Mouse (Mus musculus): ENCODE measurements at regions not wholly inside any gene's neighbourhood (a gene's known extent, or its start where the extent isn't known, plus 50 kb on each side); places are given as distances from the start of the nearest gene placed in this dataset.

DNA sequence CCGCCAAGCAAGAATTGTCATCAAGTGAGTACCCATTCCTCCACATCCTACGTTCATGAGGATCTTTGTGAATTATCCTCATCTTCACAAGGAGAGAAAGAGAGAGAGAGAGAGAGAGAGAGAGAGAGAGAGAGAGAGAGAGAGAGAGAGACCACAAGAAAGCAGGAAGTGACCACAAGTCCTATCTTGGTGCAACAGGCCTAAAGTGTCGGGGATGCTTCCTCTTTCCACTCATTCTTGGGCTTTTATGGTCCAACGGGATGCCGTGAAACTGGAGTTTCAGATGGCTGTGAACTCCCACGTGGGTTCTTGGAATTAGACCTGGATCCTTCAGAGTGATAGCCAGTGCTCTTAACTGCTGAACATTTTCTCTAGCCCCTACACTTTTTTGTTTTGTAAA, 53.1 kb upstream of the Rai14 start:
- intact Hi-C loops (cut with DNase I): no loop called here
- DNase-seq: no peak

DNA sequence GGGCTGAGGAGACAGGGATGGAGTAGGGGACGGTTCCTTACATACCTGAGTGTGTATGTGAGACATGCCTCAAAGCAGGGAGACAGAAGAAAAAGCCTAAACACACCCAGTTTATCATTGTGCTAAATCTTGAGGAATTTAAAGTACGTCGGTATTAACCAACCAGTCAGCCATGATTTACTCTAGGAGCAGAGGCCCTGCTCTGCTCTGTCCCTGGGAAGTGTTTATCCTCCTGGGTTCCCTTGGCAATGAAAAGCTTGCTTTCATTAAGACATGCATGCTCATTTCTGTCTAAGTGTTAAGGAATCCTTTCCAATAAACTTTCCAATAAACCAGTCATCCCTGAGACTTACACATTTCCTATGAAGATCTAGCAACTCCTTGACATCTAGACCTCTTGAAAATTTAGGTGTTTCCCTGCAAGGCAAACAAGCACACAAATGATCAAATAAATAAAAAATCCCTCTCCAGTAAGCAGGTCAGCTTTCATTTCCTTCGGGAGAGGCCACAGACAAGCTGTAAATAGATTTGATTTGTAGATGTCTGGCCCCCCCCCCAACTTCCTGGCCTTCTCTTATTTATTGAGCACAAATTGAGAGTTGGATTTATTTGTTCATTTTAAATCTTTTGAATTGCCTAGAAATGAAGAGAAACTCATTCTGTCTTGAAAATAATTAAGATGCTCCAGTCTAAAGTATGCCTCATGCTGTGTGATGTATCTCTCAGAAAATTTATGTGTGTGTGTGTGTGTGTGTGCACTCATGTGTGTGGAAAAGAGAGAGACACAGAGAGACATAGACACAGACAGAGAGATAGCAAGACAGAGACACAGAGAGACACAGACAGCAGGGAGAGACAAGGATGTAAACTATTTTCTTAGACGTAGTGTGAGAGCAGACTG, 56.2 kb upstream of the Rai14 start:
- DNase-seq: no peak
- intact Hi-C loops (cut with DNase I): no loop called here

DNA sequence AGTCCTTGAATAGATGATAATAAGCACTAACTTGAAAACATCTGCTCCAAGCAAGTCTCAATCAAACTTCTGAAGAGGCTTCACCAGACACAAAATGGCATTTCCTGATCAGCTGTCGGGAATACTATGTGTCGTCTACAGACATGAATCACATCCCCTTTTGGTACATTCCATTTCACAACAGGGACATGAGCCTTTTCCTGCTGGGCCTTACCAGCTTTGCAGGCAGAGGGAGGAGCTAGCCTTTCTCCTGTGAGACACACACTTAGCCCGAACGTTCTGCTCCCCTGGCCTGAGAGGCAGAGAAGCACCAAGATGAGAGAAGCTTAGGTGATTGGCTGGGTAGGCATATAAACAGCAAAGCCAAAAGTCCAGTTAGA, 56.9 kb upstream of the Rai14 start:
- intact Hi-C loops (cut with DNase I): no loop called here
- DNase-seq: no peak

DNA sequence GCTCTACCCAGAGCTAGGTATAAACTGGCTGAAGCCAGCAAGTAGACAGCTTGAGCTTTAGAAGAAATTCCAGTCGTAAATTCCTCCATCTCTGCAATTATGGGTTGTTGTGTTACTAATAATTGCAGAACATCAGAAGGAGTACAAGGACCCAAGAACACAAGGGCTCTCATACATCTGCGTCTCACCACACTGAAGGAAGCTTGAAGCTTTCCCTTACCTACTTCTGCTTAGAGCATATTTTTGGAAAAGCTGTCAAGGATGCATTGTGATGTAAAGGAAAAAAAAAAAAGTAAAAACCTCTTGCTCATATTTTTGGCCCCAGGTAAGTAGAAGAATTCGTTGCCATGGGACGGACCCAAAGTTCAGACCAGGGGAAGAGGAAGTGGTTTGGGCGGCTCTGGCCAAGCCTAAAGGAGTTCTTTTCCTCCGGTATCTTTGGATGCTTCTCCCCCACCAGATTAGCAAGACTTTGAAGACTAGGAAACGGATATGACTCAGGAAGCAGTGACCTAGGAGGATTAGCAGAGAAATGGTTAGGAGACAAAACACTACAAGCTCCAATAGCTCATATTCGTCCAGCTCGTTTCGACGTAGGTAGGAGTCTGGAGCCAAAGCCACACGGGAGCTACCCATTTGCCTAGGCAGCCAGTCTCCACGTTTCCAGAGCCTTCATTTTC, 65.7 kb upstream of the Rai14 start:
- intact Hi-C loops (cut with DNase I): no loop called here
- no peak for DNase-seq

DNA sequence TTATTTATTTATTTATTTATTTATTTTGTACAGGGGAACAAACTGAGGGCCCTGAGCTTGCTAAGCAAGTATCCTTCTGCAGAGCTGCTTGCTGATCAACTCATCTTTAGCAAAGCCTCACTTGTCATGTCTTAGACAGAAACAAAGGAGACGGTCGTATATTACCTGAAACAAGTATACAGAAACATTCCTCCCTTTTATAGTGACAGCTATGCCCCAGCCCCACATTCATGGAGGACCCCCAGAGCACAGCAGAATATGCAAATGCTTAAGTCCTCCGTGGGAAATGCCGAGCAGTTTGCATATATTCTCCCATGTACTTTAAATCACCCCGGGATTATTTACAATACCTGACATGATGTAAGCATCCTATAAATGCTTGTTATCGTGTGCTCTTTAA, 74.9 kb upstream of the Rai14 start:
- intact Hi-C loops (cut with DNase I): no loop called here

DNA sequence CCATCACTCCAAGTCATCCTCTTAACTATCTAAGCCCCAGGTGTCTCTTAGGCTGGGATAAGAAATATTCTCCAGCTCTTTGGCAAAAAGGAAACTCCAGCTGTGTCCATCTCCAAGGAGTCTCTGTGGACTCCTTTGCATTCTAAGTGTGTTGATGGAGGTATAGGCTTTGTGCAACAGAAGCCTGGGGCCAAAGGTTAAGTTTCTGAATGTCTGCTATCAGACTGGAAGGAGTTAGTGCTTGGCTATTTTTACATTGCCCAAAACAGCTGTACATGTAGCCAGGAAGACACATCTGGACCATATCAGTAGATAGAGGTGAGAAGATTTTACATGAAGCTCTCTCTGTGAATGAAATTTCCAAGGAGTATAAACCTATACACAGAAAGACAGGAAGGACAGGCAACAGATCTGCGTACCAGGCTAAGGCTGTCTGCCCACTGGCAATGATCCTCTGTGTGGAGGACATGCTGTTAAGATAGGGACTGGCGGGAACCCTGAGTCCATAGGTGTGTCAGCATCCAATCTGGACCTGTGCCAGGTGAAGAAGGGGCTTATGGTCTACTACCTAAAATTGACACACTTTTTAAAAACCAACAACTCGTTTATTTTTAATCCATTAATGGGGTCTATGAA, 76.6 kb upstream of the Rai14 start:
- intact Hi-C loops (cut with DNase I): no loop called here

More for the DNA sequence above, 74.9 kb upstream of the Rai14 start:
- no peak for DNase-seq

DNA sequence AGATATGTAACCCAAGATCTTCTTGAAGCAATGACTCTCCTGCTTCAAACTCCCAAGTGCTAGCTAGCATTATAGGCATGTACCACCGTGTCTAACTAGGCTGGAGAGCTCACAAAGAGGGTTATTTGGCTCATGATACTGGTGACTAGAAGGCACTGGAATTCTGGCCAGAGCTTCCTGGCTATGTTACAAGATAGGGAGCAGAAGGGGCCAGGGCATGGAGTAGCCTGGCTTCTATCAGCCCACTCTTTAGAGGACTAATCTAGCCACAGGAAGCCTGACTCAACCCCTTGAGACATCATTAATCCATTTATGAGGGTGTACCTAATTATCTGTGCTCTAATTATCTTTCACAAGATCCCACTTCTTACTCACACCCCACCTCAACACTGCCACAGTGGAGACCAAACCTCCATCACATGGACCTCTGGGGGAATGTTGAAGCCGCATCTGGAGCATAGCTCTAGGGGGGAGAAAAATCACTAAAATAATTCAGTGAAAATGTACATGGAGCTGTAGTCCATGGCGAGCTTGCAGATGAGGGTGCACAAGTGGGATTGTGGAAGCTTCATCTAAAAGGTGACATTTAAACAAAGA, 77.2 kb upstream of the Rai14 start:
- DNase-seq: peak in 1 of 2 experiments; percentile 17
- intact Hi-C loops (cut with DNase I): no loop called here

More for the DNA sequence above, 76.6 kb upstream of the Rai14 start:
- no peak for DNase-seq

DNA sequence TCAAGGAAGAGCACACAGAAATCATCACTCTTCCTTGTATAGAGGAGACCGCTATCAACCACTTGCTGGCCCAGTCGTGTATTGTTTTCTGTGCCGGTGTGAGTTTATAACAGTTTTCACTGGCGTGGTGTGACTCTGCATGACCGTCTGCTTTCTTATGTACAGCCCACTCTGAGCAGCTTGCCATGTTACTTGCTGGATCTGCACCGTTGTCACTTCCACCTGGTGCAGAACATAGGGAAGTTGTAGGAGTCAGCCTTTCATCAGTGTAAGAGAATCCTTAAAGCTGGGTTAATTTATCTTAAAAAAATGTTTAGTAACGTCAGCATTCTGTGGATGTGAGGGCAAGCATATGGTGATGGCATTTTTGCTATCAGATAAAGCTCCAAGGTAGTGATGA, 77.7 kb upstream of the Rai14 start:
- intact Hi-C loops (cut with DNase I): no loop called here

DNA sequence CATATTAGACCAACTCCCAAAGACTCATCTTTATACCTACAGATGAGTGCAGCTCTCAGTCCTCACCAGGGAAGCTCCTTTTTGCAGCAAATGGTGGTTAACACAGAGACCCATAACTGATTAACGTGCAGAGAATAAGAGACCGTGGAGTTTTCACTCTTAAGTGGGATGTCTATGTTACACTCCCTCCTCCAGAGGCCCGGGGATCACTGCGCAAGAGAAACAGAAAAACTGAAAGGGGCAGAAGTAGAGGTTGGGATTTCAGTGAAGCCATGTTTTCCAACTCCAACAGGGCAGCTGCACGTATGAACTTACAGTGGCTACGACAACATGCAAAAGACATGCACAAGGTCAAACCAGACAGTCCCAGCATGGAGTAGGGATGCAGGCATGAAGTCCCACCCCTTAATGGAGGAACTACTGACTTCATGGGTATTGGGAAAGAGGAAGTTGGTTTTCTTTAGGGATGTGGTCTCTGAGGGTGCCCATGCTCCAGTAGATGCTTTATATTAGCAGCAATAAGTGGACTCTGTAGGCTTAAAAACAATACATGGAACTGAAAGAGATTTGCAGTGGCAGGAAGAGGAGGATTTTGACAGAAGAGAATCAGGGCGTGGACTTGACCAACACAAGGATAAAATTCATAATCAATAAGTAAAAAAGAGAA, 80.8 kb upstream of the Rai14 start:
- no peak for DNase-seq
- intact Hi-C loops (cut with DNase I): no loop called here

More for the DNA sequence above, 77.7 kb upstream of the Rai14 start:
- no peak for DNase-seq

DNA sequence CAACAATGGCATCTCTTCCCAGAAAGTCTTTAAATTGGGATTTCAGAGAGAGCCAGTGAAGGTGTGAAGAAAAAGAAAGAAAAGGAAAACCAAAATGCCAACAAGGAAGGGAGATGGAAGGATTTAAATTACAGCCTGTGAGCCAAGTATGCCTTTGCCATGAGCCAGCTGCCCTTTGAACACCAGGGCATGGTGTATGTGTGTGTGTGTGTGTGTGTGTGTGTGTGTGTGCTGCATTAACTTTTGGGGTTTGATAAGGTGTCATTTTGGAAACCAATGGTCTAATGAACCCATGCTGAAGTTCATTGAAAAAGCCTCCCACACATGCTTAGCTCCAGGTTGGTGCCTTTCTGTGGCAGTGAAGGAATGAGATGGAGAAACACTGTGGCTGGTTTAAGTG, 85.2 kb upstream of the Rai14 start:
- intact Hi-C loops (cut with DNase I): no loop called here
- no peak for DNase-seq

DNA sequence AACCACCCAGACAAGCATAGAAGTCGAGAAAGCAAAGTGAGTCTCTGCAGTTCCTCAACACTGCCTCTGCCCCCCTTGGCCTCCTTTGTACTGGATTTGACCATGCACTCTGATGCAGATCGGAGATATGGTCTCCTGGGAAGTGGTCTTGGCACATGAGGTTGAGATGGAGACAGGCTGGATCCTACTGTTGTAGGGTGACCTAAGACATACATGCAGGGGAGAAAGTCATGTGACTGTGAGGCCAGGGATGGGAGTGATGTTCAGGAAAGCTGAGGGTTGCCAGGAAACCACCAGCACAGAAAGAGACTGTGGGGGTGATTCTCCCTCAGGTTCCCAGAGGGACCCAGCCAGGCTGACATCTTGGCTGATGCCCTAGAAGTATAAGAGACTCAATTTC, 99.8 kb upstream of the Rai14 start:
- intact Hi-C loops (cut with DNase I): no loop called here

DNA sequence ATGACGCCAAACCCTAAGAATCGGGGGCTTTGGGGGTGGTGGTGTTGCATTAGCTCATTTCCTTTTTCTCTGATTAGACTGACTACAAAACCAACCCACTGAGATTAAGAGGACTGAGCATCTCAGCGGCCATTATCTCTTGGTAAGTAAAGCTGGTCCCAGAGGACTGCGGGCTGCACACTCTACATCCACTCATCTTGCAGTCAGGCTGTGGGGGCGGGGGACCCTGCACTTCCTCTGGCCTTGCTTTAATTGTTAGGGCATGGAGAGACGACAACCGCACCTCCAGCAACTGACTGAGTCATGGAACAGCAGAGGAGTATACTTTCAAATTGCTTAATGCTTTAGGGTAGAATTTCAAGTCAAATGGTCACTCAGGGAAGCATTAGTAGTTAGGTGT, 100.3 kb upstream of the Rai14 start:
- intact Hi-C loops (cut with DNase I): loop anchor here (5.0 kb wide), 1 partner anchor 58 kb away; no protein-coding TSS in a partner anchor
- DNase-seq: peak; percentile 25 to 39

More for the DNA sequence above, 99.8 kb upstream of the Rai14 start:
- no peak for DNase-seq

DNA sequence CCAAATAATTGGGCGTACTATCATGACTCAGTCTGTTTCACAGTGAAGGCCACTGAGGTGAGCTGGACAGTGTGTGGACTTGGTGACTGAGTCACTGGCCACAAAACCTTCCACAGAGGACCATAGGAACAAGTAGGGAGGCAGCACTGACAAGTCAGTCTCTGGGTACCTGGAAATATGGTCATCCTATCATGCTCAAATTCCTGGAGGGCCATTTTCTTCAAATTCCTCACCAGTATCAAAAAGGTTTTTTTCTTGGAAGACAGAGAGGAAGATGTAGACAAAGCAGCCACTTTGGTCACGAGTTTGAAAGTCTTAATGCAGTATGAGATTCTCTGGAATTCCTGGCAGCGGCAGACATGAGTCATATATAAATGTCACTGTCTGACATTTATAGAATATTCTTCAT, 101.8 kb upstream of the Rai14 start:
- no peak for DNase-seq
- intact Hi-C loops (cut with DNase I): loop anchor here (5.0 kb wide), 1 partner anchor 56 kb away; no protein-coding TSS in a partner anchor

DNA sequence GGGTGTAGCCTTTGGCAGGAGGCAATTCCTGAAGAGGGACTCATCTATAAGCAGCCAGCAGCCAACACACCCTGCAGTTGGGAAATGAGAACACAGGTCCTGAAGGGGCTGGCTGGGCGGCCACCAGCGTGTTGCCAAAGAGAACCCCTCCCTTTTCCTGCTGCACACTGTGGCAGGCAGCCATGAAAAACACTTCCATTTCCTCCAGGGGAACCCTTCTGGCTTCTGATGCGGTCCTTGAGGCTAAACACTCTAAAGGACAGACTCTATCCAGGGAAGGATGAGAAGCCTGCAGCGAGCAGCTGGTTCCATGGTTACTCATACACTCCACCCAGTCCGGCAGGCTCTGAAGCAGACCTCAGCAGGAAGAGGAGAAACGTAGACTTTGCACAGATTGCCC, 103.8 kb upstream of the Rai14 start:
- peak; percentile 84 to 86 for DNase-seq
- intact Hi-C loops (cut with DNase I): loop anchor here (2.0 to 5.0 kb wide), 2 partner anchors 54 to 103 kb away; partner anchors contain the start of gene Rai14

DNA sequence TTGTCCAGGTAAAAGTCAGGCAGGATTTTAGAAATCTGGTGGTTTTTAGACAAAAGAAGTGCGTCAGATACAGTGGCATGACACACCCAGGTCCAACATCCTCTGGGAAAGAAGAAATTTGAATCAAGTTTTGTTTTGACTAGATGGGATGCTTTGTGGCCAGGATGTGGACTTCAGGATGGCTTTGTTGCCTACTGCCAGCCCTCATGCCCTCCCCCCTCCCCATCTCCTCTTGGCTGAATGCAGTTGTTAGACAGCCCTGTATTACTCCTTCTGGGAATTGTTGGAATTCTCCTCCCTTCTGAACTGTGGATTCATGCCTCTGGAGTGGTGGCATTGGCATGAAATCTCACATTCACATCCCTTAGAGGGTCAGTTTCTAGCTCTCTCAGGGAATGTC, 104.3 kb upstream of the Rai14 start:
- intact Hi-C loops (cut with DNase I): loop anchor here (2.0 to 5.0 kb wide), 2 partner anchors 54 to 104 kb away; partner anchors contain the start of gene Rai14
- no peak for DNase-seq

DNA sequence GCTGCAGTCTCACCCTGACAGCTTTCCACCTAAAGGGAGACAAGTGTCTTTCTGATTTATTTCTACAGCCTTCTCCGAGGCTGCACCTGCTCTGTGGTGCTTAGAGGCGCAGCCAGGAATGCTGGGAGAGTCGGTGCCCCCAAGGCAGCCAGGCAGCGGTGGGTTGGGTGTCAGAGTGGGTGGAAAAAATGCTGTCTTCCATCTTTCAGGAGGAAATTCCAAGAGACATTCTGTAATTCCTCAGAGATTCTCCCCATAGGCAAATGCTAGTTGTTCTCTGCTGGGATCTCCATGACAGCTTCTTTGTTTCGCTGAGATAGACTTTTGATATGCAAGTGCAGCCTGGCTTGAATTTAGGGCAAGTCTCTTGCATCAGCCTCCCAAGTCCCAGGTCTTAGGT, 109.5 kb upstream of the Rai14 start:
- DNase-seq: no peak
- intact Hi-C loops (cut with DNase I): no loop called here

DNA sequence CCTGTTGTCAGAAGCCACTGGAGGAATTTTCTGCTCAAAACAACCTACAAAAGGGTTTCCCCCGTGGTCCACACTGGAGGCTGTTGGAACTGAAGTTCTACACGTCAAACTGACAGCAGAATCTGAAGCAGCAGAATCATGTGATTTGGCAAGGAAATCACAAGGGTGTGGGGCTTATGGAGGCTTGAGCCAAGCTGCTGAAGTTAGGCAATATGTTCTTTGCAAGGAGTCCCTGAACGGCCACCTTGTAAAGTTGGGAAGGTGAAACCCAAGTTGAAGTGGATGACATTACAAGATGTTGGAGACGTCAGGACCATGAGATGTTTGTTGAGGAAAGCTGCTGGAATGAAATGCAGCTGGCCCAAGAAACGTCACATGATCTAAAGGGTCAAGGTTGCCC, 115.2 kb upstream of the Rai14 start:
- intact Hi-C loops (cut with DNase I): no loop called here

DNA sequence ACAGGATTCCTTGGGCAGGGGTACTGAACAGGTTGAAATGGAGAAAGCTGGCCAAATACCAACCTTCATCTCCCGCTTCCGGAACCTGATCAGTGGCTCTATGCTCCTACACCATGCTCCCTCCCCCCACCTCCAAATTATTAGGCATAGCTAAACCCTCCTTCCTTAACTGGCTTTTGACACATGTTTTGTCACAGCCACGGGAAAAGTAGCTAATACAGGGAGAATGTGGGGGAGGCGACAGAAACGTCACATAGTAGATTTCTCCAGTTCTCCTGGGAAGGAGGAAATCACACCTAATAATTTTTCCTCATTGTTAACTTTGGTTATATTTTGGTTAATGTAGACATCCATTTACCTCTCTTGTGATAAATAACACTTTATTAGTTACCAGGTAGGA, 116.1 kb upstream of the Rai14 start:
- no peak for DNase-seq
- intact Hi-C loops (cut with DNase I): no loop called here

More for the DNA sequence above, 115.2 kb upstream of the Rai14 start:
- DNase-seq: no peak

DNA sequence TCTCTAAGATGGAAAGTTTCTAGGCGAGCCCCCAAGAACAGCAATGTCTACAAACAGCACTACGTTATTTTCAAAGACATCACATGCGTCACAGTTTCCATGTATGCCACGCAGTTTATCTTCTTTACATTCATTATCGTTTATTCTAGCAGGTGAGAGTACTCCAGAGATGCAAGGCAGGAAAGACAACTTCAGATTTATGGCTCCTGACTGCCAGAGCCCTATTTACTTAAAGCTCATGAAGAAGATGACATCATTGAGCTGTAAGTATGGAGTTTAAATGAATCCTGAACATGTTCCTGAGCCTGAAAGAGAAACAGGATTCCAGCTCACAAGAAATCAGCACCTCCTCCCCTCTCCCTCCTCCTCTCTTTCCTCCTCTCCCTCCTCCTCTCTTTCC, 116.7 kb upstream of the Rai14 start:
- DNase-seq: no peak
- intact Hi-C loops (cut with DNase I): no loop called here

DNA sequence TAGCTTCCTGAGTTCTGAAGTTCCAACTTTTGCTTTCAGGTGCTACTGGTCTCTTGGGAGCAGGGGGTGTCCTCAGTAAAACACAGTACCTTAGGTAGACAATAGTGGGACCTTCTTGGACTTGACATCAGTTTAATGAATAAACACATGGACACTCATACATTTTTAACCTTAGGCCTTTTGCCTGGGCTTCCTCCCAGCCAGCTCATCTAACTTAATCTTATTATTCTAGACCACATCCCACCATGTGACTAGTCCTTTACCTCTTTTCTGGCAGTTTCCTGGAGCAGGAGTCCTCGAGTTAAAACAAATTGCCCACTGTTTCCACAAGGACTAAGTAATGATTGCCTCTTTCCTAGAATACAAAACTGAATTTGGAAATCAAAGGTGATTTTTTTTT, 117.9 kb upstream of the Rai14 start:
- intact Hi-C loops (cut with DNase I): no loop called here

More for the DNA sequence above, 117.9 kb upstream of the Rai14 start:
- no peak for DNase-seq

Measured in heart, postnatal 14 days (tissue).